Mouse (Mus musculus) heart, postnatal 14 days (tissue): ENCODE measurements around the gene Klhl10. TPM values are rescaled to one million over a fixed set of nuclear protein-coding genes. Genes with fewer than 3 reads are reported as not detected.

Experiments
- DNase-seq, 2 experiments: peaks; one replicate each; pipeline ENCODE4 v3.0.0; 2021 to 2022
- intact Hi-C: fragments of 180-260 bp; cut with DNase I; formaldehyde crosslinking; loops from one replicate; pipeline ENCODE4 v1.15.1; 2025
- total RNA-seq, 2 experiments: library from RNA; stranded (reverse); gene quantifications; 2 replicates each; pipeline ENCODE4 v1.2.3; 2021

The Klhl10 gene
- total RNA-seq, 2 experiments from 2014 or later: 0.41 to 0.76 TPM

- intact Hi-C loops: no loop called here
- peak; percentile 90 to 92 for DNase-seq
These were observed 810 bp upstream of the Klhl10 start for GRCm38 (mm10) chr11:100440691-100441522.

- DNase-seq: no peak
- intact Hi-C loops: no loop called here
These were observed 908 bp downstream of the Klhl10 start for GRCm38 (mm10) chr11:100442625-100443024.

- no peak for DNase-seq
- intact Hi-C loops: no loop called here
These were observed 15.5 kb downstream of the Klhl10 start for GRCm38 (mm10) chr11:100457247-100457646.

- intact Hi-C loops: no loop called here
- no peak for DNase-seq
These were observed 16.0 kb downstream of the Klhl10 start for GRCm38 (mm10) chr11:100457711-100458110.

- DNase-seq: peak in 1 of 2 experiments; percentile 4
- intact Hi-C loops: no loop called here
These were observed 21.0 kb downstream of the Klhl10 start for GRCm38 (mm10) chr11:100462699-100463098.

- DNase-seq: no peak
- intact Hi-C loops: no loop called here
These were observed 23.6 kb downstream of the Klhl10 start for GRCm38 (mm10) chr11:100465229-100465792.

- intact Hi-C loops: no loop called here
These were observed 24.1 kb downstream of the Klhl10 start for GRCm38 (mm10) chr11:100465833-100466232.

GRCm38 (mm10) chr11:100471352-100472196 is 29.9 kb downstream of the Klhl10 start:
- intact Hi-C loops: loop anchor here (1.0 to 2.0 kb wide), 2 partner anchors 45 to 109 kb away; no protein-coding TSS in a partner anchor
- DNase-seq: no peak

More at GRCm38 (mm10) chr11:100465833-100466232, 24.1 kb downstream of the Klhl10 start:
- no peak for DNase-seq

- peak; percentile 92 to 93 for DNase-seq
- intact Hi-C loops: loop anchor here (1.0 to 2.0 kb wide), 2 partner anchors 46 to 110 kb away; no protein-coding TSS in a partner anchor
These were observed 30.6 kb downstream of the Klhl10 start, which contains the start of gene Klhl11 for GRCm38 (mm10) chr11:100472197-100472934. Gene Klhl11, minus strand, starts transcription at chr11:100472741.

GRCm38 (mm10) chr11:100472935-100473295 is 31.2 kb downstream of the Klhl10 start:
- no peak for DNase-seq
- intact Hi-C loops: loop anchor here (1.0 to 2.0 kb wide), 2 partner anchors 47 to 110 kb away; no protein-coding TSS in a partner anchor

- intact Hi-C loops: no loop called here
- DNase-seq: no peak
These were observed 34.6 kb downstream of the Klhl10 start for GRCm38 (mm10) chr11:100476281-100476680.

GRCm38 (mm10) chr11:100479152-100479551 is 37.4 kb downstream of the Klhl10 start:
- intact Hi-C loops: no loop called here
- DNase-seq: no peak

- no peak for DNase-seq
- intact Hi-C loops: no loop called here
These were observed 42.7 kb downstream of the Klhl10 start for GRCm38 (mm10) chr11:100484461-100484860.

GRCm38 (mm10) chr11:100485801-100486538 is 44.3 kb downstream of the Klhl10 start:
- peak; percentile 20 to 50 for DNase-seq
- intact Hi-C loops: loop anchor here (2.0 kb wide), 1 partner anchor 73 kb away; no protein-coding TSS in a partner anchor

- DNase-seq: no peak
- intact Hi-C loops: no loop called here
These were observed 49.2 kb downstream of the Klhl10 start for GRCm38 (mm10) chr11:100490951-100491350.

GRCm38 (mm10) chr11:100493771-100494170 is 52.1 kb downstream of the Klhl10 start:
- no peak for DNase-seq
- intact Hi-C loops: no loop called here

- no peak for DNase-seq
- intact Hi-C loops: no loop called here
These were observed 58.5 kb downstream of the Klhl10 start for GRCm38 (mm10) chr11:100500241-100500640.

GRCm38 (mm10) chr11:100500651-100501050 is 58.9 kb downstream of the Klhl10 start:
- no peak for DNase-seq

GRCm38 (mm10) chr11:100501321-100501720 is 59.6 kb downstream of the Klhl10 start:
- intact Hi-C loops: no loop called here
- DNase-seq: no peak

More at GRCm38 (mm10) chr11:100500651-100501050, 58.9 kb downstream of the Klhl10 start:
- intact Hi-C loops: no loop called here
